Mouse (Mus musculus) adrenal gland, adult 2 months (tissue): ENCODE measurements at regions not wholly inside any gene's neighbourhood (a gene's known extent, or its start where the extent isn't known, plus 50 kb on each side); places are given as distances from the start of the nearest gene placed in this dataset.

ENCODE experiments used
- DNase-seq: peaks from one replicate; pipeline ENCODE4 v3.0.0; 2021

DNA sequence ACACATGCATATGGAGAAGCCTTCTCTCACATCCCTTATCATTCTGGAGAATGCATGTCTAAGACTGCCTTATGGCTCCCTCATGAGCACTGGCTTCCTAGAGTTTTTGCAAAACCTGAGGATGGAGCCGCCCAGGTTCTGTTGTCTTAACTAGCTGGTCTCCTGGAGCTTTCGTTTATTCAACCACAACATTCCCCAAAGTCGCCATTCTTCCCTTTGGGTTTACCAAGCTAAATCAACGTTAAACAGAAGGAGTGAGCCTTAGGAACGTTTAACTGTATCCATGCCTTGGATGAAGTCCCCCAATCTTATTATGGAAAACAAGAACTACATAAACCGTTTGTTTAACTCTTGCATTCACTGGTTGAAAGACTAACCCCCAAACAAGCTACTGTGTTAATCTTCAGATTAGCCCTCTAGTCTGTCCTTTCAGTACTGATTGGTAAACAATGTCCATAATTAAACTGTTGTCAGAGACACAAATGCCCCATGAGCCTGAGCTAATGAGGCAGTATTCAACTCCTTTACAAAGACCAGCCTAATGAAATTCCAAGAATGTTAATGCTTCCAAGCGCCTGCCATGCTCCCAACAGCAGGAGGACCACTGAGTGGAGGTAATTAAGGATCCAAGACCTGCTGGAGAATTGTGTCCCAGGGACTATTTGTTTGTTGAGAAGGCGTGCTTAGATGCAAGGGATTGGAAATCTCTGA, 121.1 kb upstream of the Cdkn3 start:
- no peak for DNase-seq

DNA sequence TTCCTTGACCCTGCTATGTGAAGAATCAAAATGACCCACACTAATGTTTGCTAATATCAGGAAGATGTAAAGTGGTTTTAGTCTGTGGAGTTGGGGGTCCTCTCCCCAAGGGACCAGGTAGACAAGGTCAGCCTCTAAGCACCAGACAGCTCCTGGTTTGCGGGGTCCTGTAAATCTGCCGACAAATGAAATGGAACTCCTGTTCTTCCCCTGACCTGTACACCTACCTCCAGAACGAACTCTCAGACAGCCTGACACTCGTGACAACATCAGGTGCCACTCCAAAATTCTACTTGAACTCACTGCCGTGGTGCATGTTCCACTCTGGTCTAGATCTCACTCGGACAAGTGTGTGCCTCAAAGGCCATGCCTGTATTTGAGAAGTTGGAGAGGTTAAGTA, 121.8 kb upstream of the Cdkn3 start:
- DNase-seq: no peak

DNA sequence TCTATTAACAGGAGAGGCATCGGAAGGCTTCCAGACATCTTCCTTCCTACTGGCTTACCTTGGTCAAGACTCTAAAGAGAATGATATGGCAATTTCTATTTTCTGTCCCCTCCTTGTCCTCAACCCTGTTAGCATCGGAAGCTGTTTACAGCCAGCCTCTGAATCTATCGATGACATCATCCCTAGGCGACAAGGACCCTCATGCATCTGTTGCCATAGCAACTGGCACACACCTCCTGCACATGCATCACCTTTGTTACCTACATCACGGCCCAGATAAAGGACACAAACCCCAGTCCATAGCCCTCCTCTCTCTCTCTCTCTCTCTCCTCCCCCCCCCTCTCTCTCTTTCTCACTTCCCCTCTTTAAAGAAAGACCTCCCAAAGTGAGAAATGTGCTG, 123.1 kb upstream of the Cdkn3 start:
- DNase-seq: no peak

DNA sequence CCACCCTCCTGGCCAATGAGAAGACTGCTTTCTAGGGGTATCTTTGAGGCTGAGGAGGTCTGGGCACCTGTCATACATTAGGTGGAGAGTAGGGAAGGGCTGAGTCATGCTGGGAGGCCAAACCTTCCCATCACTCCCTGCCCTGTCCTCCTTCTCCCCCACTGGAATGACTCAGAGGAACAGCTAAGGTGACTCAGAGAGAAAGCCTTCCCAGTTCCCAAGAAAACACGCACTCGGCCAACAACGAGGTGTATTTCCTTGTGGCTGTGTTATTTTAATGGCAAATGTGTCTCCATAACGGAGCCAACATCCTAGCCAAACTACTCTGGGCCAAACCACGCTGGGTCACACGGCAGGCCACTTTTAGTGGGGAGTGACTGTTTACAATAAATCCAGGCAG, 124.0 kb upstream of the Cdkn3 start:
- DNase-seq: peak; percentile 73

DNA sequence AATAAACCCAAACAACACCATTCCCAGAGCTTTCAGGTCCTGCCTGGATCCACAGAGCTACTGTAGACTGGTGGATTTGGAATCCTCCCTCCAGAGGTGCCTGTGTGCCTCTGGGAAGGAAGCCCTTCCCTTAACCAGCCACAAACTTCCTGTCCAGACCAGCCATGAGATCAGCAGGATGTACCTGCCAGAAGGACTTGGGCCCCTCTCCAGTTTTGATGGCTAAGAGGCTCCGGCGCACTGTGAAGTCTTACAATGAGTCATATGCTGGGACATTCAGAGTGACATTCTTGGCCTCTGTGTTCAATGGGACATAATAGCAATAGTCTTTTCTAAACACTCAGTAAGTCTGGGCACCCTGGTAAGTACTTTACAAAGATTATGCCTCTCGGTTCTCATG, 125.0 kb upstream of the Cdkn3 start:
- peak; percentile 31 for DNase-seq

DNA sequence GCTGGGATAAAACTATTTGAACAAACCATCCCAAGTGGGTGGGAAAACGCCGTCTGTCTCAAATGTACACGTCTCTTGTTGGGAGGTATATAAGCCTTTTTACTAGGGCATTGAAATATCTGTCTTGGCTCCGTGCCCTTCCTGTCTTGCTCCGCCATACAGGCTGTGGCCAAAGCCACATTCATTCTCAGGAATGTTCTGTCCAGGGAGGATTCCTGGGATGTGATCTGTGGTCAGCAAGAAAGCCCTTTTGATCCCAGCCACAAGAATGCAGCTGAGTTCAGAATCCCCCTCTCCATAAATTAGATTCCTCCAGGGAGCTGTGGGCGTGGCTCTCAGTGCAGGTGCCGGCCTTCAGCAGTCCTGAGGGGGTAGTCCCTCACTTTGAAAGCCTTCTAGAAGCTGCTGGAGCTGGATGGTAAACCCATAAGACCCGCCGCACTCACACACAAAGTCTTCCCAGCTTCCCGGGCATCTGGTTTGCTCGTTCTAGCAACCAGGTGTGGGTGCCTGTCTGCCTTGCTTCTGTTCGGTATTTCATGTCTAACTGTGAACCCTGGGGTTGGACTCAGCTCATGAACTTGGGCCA, 125.6 kb upstream of the Cdkn3 start:
- DNase-seq: no peak

DNA sequence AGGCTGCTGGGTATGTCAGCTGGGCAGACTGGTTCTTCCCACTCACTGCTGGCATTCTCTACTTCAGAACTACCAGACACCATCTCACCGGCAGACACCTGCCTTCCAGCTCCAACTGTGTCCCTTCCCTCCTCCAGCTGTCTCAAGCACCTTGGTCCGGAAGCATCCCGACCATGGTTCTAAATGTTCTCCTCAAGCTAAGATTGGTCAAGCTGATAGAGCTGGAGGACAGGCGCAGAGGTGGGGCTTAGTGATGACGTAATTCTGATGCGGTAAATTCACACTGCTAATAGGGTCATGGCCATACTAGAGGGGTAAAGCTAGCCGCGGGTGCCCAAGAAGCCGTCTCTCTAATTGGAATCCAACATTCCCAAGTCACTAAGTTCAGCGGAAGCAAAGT, 126.1 kb upstream of the Cdkn3 start:
- no peak for DNase-seq

DNA sequence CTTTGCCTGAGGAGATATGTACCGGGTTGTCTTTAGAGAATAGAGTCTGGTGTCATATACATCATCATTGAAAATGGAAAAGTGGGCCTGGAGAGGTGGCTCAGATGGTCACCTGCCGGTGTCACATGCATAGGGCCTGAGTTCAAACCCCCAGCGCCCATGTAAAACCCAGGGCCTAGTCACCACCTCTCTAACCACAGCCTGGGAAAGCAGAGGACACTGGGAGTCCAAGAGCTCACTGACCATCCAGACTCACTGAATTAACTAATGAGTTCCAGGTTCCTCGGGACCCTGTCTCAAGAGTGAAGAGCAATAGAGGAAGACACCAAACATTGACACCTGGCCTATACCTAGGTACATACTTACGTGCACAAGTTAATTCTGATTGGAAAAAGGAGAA, 132.7 kb upstream of the Cdkn3 start:
- DNase-seq: no peak

DNA sequence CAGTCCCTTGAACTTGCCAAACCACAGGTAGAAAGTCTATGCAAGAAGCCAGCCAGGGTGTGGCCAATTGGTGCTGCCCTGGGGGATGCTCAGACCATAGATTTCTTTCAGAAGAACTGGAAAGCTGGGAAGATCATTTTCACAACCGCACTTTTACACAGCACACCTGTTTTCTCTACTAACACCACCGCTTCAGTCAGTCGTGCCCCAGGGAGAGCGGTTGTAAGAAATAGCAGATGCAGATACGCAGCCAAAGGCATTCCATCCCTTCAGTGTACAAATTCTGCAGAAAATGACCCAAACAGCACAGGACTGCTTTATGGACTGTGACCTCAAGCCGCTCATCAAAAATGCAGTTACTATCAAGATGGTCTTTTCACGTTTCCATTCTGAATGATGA, 134.6 kb upstream of the Cdkn3 start:
- no peak for DNase-seq

DNA sequence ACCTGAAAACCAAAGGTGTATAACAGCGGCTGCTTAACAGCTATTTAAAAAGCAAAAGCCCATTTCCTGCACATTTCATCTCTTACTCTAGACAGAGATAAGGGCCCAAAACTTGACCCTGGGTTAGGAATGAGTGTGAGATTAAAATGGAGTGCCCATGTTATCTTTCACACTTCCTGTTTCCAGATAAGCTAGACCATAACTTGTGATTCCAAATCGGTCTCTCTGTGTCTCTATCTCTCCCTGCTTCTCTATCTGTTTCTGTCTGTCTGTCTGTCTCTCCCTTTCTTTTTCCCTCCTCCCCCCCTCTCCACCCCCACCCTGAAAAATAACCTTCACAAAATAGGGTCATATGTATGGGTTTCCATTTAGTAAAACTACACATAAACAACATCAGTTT, 136.7 kb upstream of the Cdkn3 start:
- no peak for DNase-seq

DNA sequence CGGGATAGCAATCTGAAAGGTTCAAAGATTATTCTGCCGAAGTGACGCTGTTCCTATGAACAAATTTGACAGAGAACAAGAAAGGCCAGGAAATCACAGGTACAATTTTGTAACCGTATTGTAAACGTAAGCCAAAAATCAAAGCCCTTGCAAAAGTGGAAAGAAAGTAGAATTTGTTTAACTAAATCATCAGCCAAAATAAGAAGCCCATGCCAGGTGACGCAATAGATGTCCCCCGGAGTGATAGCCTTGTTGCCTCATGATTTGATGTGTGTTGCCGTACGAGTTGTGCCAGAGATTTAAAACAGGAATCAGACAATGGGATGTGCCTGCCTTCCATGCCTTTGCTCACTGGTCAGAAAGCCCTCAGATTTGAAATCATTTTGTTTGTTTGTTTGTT, 144.3 kb upstream of the Cdkn3 start:
- peak; percentile 11 for DNase-seq

DNA sequence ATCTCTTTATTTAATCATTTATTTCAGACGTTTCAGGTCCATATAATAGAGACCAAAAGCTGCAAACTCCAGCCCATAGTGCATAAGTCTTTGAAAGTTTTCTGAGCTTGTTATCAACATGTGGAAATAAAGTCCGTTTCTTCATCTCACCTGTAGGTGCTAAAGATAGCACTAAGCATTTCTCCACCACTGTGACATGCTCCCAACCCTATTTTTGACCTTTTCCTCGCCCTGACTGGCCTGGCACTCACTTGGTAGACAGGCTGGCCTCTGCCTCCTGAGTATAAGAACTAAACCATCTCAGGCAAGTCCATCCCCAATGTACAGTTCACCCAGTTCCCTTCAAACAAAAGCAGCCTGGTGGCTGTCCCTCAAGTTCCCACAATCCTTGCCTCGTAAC, 145.4 kb upstream of the Cdkn3 start:
- DNase-seq: no peak

DNA sequence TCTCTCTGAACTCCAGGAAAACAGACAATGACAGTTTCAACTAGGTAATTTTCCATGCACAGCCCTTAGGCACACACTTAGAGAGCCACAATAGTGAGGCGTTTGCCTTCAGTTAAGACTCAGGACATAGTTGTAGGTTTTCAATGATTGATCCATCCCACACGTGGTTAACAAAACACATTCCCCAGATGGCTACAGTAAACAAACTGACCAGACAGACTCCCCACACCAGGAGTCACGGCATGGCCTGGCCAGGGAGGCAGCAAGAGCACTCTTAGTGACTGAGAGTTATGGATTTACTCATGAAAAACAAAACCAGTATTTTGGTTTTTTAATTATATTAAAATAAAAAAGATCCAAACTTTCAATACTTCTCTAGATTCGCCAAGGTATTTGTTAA, 146.6 kb upstream of the Cdkn3 start:
- DNase-seq: no peak

DNA sequence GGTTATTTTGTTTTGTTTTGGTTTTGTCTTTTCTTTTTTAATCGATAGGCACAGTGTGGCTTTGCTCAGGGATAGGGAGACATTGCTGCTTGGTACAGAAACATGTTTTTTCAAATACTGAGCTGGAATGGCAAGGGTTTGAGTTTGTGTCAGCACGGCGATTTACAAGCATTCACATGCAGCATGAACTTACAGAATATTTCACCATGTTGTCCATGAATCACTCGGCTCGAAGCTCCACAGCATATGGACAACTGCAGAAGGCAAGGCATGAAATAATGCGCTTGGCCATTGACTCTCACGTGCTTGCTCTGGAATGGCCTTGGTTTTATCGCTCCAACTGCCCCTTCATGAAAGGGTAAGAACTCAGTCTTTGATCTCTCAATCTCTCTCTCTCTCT, 147.1 kb upstream of the Cdkn3 start:
- no peak for DNase-seq

DNA sequence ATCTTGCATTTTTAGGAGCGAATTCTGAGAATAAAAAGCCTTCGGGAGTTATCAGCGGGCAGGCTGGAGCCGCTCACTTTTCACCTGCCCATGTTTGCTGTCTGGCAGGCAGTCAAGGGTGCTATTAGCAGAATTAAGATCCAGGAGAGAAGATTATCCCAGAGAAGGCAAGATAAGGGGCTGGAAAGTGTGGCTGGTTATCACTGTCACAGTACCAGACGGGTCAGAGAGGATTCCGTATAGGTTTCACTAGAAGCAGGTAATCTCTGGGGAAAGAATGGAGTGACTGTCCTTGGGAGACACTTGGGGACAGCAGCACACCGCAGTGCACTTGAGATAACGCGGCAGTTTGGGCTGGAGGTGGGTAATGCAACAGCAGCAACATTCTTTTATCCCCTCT, 147.8 kb upstream of the Cdkn3 start:
- DNase-seq: no peak

DNA sequence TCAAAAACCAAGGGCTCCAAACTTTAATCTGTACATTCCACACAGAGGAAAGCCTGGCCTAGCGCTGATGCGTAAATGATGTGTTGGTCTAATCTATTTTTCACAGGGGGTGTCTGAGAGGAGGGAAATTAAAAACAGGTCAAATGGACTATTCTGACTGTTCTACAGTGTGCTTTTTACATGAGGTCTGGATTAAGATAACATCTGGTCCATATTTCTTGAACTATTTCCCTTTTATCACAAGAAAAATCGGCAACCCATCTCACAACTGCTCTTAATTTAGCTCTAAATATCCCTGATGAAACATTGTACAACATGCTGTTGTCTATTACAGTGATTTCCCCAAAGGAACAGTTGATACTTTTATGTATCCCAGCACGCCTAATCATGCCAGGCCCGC, 149.4 kb upstream of the Cdkn3 start:
- no peak for DNase-seq

DNA sequence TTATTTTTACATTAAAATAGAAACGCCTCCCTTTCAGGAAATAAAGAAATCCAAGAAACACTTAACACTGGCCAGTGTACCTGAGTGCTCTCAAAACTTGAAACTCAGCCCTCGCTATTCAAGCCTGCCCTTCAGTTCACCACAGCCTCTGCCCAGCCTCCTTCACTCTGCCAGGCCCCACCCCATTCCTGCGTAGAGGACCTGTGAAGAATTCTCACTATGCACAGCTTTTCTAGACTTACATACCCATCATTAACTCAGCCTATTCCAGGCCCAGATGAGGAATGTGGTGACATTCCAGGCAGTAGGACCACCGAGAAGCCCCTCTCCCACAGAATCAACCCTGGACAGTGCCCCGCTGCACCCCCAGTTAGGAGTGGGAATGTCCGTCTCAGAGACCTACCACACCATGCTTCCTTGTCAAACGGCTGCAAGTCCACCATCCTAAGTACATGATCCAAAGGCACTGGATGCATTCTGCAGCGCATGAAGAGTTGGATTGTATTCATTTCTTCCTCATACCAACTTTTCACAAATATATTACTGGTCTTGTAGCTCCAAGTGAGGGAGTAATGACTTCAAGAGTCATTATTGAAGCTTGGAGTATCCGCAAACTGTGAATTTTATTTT, 150.0 kb upstream of the Cdkn3 start:
- DNase-seq: no peak

DNA sequence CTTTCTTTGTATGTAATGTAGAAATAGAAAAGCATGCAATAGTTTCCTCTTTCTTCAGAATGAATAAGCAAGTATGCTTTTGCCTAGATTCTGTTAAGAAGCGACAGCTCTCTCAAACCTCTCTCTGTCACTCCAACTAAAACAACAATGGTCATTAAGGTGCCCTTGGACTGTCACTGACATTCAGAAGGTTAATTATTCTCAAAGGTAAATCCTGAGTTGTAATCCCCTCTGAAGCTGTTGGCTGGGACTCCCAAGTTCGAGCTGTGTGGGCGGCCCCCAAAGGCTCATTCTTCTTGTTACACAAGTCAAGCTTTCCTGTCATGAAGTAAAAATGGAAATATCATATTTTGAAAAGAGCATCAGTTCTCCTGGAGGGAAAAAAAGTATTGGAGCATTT, 153.6 kb upstream of the Cdkn3 start:
- DNase-seq: no peak

DNA sequence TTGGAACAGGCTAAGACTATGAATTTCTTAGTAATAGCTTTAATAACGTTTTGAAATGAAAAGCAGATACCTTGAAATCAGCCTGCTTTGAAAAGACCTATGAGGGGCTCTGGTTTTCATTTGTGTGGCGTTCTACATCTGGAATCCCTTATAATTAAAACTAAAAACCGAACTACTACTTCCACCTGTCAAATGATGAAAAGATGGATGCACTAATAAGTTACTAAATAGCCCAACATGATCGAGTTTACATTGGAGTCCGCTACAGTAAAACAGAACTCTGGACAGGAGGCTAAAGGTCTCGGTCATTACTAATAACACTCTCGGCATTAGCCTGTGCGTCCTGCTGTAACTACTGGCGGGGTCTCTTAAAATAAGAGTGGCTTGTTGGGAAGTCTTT, 154.3 kb upstream of the Cdkn3 start:
- no peak for DNase-seq

DNA sequence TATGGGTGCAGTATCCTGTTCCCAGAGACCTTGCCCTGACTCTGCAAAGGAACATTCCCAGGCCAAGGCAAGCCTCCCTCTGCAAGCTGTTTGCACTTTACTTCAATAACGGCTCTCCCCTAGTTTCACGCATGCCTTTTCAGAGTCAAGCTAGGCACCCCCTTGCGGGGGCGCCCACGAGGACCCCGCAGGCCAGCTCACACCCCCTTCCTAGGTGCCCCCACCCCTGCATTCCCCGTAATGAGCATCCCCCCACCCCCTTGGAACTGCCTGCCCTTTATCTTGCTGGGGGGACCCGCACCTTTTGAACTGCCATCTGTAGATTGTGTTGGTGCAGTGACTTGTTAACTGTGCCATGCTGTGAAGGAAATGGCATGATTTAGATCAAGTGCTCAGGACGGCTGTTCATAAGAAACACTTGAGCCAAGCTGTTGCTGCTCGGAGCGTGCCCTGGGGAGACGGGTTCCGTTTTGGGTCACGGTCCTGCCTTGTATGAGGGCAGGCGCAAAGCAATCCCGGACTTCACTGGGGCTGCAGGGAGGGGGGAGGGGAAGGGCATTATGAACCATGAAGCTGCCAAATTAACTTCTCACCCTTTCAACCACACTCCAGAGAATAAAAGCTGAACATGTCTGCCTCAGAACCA, 155.3 kb upstream of the Cdkn3 start:
- DNase-seq: no peak

DNA sequence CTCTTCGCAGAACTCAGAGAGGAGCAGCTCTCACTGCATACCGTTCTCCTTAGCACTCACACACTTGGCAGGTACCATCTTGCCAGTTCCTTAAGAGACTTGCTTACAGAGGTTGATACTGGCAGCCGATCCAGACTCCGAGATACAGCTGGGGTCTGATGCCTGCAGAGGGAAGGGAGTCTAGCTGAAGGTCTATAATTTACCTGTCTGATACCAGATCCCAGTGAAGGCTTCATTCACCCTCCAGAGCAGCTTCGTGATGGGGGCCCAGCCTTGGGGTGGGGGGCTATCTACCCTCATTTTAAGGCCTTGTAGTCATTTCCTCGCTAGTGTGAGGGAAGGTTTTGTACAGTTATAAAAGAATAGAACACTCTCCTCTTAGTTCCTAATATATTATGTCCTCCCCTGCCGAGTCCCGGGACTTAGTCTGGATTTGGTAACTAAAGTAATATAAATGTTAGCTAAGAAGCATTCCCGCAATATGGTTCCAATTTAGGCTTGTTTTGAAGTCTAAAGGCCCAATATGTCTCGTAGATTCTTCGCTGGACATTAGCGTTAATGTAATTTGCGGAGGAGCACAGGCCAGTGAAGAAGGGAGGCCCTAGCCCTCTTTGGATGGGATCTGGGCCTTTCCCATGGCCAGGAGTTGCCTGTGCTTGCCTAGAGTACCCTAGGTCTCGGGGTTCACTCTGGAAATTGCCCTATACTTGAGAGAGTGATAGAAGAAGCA, 156.0 kb upstream of the Cdkn3 start:
- no peak for DNase-seq

DNA sequence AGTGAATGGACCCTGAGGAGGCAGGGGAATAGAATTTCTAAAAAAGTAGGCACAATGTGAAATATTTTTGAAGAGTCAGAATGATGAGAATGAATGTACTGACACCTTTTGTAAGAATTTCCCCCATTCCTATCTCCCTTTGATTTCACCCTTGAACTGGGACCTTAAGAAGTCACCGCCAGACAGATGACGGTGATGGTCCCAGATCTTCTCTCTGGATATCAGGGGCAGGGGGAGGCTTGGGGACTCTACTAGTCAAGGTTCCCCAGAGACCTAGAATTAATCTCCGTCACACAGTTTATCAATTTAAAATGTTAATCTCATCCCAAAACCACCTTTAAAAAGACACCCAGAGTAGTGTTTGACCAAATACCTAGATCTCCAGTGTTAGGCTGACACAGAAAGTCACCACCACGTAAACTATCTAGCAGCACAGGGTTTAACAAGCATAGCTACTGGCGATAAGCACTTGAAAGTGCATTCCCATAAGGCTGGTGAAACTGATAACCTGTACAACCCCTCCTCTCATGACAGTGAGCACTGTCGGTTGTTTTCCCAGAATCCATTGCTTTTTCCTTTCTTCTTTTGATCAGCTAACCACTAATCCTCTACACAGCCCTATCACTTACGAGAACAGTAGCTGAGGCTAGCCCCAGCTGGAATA, 163.5 kb upstream of the Cdkn3 start:
- DNase-seq: no peak
